Mouse (Mus musculus): Measurements from ENCODE around the gene Eva1b. TPM values are rescaled to one million over a fixed set of nuclear protein-coding genes. Genes with fewer than 3 reads are reported as not detected.

Eva1b gene
- polyA plus RNA-seq, 2 experiments: 11.9 to 12.0 TPM

GRCm38 (mm10) chr4:126149041-126149676 is 1.6 kb downstream of the Eva1b start:
- Histone ChIP-seq H3K4me1 (replicated peaks; ENCODE audit: control insufficient read depth in 2 of 2, insufficient read depth in 2 of 2, low read length in 1 of 2) (peaks cover 0 to 12% of the 10 kb centered on the region in 2 experiments; a peak in 2 of 4 replicates), H3K4me3 (ENCODE audit: insufficient read depth in 1 of 2, low read depth in 2 of 2, low read length in 2 of 2) (peak overlapping the region; percentile 41 to 44), H3K4me2 (ENCODE audit: low read depth) (peak overlapping the region; percentile 57), H3K9me3 (ENCODE audit: control insufficient read depth, low read length) (no peaks in the 10 kb centered on the region), H3K27ac (no peak overlapping the region), H3K9ac (replicated peaks) (no peak overlapping the region), H3K36me3 (replicated peaks; ENCODE audit: control insufficient read depth, insufficient read depth, low read depth) (no peaks in the 10 kb centered on the region), H3K27me3 (ENCODE audit: control insufficient read depth, insufficient read depth, low read length) (peaks cover 31% of the 10 kb centered on the region)
- no peak for ATAC-seq (ENCODE audit: insufficient read depth)
- WGBS (ENCODE audit: insufficient replicate concordance): 37% methylated on average over 42 of the region's 42 CpGs
- TF ChIP-seq EP300 (IDR thresholded peaks at IDR 0.05; ENCODE audit: low read depth) (no peak), CTCF (IDR thresholded peaks at IDR 0.05; ENCODE audit: low read depth) (no peak)
- DNase-seq (ENCODE audit: low read depth in 3 of 3, low spot score in 3 of 3): no peak

GRCm38 (mm10) chr4:126149798-126150197 is 2.3 kb downstream of the Eva1b start:
- peaks cover 31% of the 10 kb centered on the region for H3K27me3 ChIP-seq (ENCODE audit: control insufficient read depth, insufficient read depth, low read length)
- peaks cover 0 to 12% of the 10 kb centered on the region in 2 experiments; a peak in 2 of 4 replicates for H3K4me1 ChIP-seq (replicated peaks; ENCODE audit: control insufficient read depth in 2 of 2, insufficient read depth in 2 of 2, low read length in 1 of 2)
- WGBS (ENCODE audit: insufficient replicate concordance): 67% methylated on average over 10 of the region's 10 CpGs
- H3K4me2 ChIP-seq (ENCODE audit: low read depth): peak overlapping the region; percentile 57; the same call in 1 of the 2 replicates
- no peak overlapping the region for H3K27ac ChIP-seq
- ATAC-seq (ENCODE audit: insufficient read depth) (no peak), DNase-seq (ENCODE audit: low read depth in 3 of 3, low spot score in 3 of 3) (no peak)
- 0 out of 4 replicates have a peak overlapping the region, but pooled peaks of 1 of the 2 experiments have one; percentile 44 for H3K4me3 ChIP-seq (ENCODE audit: insufficient read depth in 1 of 2, low read depth in 2 of 2, low read length in 2 of 2)
- H3K36me3 ChIP-seq (replicated peaks; ENCODE audit: control insufficient read depth, insufficient read depth, low read depth): no peaks in the 10 kb centered on the region
- TF ChIP-seq CTCF (IDR thresholded peaks at IDR 0.05; ENCODE audit: low read depth): no peak
- no peak for TF ChIP-seq EP300 (IDR thresholded peaks at IDR 0.05; ENCODE audit: low read depth)
- no peak overlapping the region for H3K9ac ChIP-seq (replicated peaks)
- H3K9me3 ChIP-seq (ENCODE audit: control insufficient read depth, low read length): no peaks in the 10 kb centered on the region

- TF ChIP-seq EP300 (IDR thresholded peaks at IDR 0.05; ENCODE audit: low read depth) (no peak), CTCF (IDR thresholded peaks at IDR 0.05; ENCODE audit: low read depth) (no peak)
- H3K9ac ChIP-seq (replicated peaks): no peak overlapping the region
- ATAC-seq (ENCODE audit: insufficient read depth) (peak; percentile 16), DNase-seq (ENCODE audit: low read depth in 3 of 3, low spot score in 3 of 3) (no peak)
- WGBS (ENCODE audit: insufficient replicate concordance): 37% methylated on average over 16 of the region's 16 CpGs
- H3K4me3 ChIP-seq (ENCODE audit: insufficient read depth in 1 of 2, low read depth in 2 of 2, low read length in 2 of 2): no peak overlapping the region
- H3K9me3 ChIP-seq (ENCODE audit: control insufficient read depth, low read length): no peaks in the 10 kb centered on the region
- no peaks in the 10 kb centered on the region for H3K36me3 ChIP-seq (replicated peaks; ENCODE audit: control insufficient read depth, insufficient read depth, low read depth)
- peaks cover 31% of the 10 kb centered on the region for H3K27me3 ChIP-seq (ENCODE audit: control insufficient read depth, insufficient read depth, low read length)
- H3K27ac ChIP-seq: no peak overlapping the region
- H3K4me1 ChIP-seq (replicated peaks; ENCODE audit: control insufficient read depth in 2 of 2, insufficient read depth in 2 of 2, low read length in 1 of 2): peaks cover 0 to 16% of the 10 kb centered on the region in 2 experiments; a peak in 2 of 4 replicates
- no peak overlapping the region; the same call in 1 of the 2 replicates for H3K4me2 ChIP-seq (ENCODE audit: low read depth)
Measured at GRCm38 (mm10) chr4:126150297-126150948, 2.9 kb downstream of the Eva1b start.

DNA sequence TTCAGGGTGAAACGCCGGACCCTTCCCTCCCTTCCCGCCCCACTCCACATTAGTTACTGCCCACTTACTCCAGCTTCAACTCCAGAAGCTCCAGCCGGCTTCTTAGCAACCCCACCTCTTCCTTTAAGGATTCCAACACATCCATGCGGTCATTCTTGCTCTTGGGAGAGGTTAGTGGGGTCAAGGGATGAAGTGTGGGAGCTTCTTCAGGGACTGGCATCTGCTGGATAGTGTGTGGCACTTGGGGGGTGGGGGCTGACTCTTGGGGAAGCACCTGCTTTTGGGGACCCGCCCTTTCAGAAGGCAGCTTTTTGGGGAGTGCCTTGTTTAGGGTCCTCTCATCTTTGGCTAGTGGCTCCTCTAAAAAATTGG is 3.4 kb downstream of the Eva1b start:
- Histone ChIP-seq H3K36me3 (replicated peaks; ENCODE audit: control insufficient read depth, insufficient read depth, low read depth) (no peaks in the 10 kb centered on the region), H3K9me3 (ENCODE audit: control insufficient read depth, low read length) (no peaks in the 10 kb centered on the region), H3K27ac (no peak overlapping the region), H3K27me3 (ENCODE audit: control insufficient read depth, insufficient read depth, low read length) (peaks cover 31% of the 10 kb centered on the region), H3K9ac (replicated peaks) (no peak overlapping the region), H3K4me2 (ENCODE audit: low read depth) (no peak overlapping the region), H3K4me1 (replicated peaks; ENCODE audit: control insufficient read depth in 2 of 2, insufficient read depth in 2 of 2, low read length in 1 of 2) (peaks cover 0 to 21% of the 10 kb centered on the region in 2 experiments; a peak in 2 of 4 replicates), H3K4me3 (ENCODE audit: insufficient read depth in 1 of 2, low read depth in 2 of 2, low read length in 2 of 2) (no peak overlapping the region)
- TF ChIP-seq CTCF (IDR thresholded peaks at IDR 0.05; ENCODE audit: low read depth): no peak
- 56% methylated on average over 6 of the region's 6 CpGs for WGBS (ENCODE audit: insufficient replicate concordance)
- ATAC-seq (ENCODE audit: insufficient read depth) (no peak), DNase-seq (ENCODE audit: low read depth in 3 of 3, low spot score in 3 of 3) (no peak)

- H3K9me3 ChIP-seq (ENCODE audit: control insufficient read depth, low read length): no peaks in the 10 kb centered on the region
- no peak for DNase-seq (ENCODE audit: low read depth in 3 of 3, low spot score in 3 of 3)
- no peaks in the 10 kb centered on the region for H3K36me3 ChIP-seq (replicated peaks; ENCODE audit: control insufficient read depth, insufficient read depth, low read depth)
- peaks cover 0 to 21% of the 10 kb centered on the region in 2 experiments; a peak in 2 of 4 replicates for H3K4me1 ChIP-seq (replicated peaks; ENCODE audit: control insufficient read depth in 2 of 2, insufficient read depth in 2 of 2, low read length in 1 of 2)
- H3K4me3 ChIP-seq (ENCODE audit: insufficient read depth in 1 of 2, low read depth in 2 of 2, low read length in 2 of 2): no peak overlapping the region
- ATAC-seq (ENCODE audit: insufficient read depth): no peak
- no peak overlapping the region for H3K27ac ChIP-seq
- peaks cover 31% of the 10 kb centered on the region for H3K27me3 ChIP-seq (ENCODE audit: control insufficient read depth, insufficient read depth, low read length)
- TF ChIP-seq CTCF (IDR thresholded peaks at IDR 0.05; ENCODE audit: low read depth) (no peak), EP300 (IDR thresholded peaks at IDR 0.05; ENCODE audit: low read depth) (no peak)
- 70% methylated on average over 16 of the region's 16 CpGs for WGBS (ENCODE audit: insufficient replicate concordance)
- no peak overlapping the region for H3K9ac ChIP-seq (replicated peaks)
- H3K4me2 ChIP-seq (ENCODE audit: low read depth): no peak overlapping the region
Measured at GRCm38 (mm10) chr4:126151701-126152440, 4.3 kb downstream of the Eva1b start.
